Mouse (Mus musculus) activated CD4-positive, CD25-positive, alpha-beta regulatory T cell, adult 4 months (primary cell): ENCODE measurements around the gene 2010111I01Rik. TPM values are rescaled to one million over a fixed set of nuclear protein-coding genes. Genes with fewer than 3 reads are reported as not detected.

Experiments used
- ATAC-seq: one replicate; pipeline ENCODE4 v1.8.0; 2017
- polyA plus RNA-seq, 2 experiments: library from polyadenylated mRNA; unstranded; fragments of 100-300 nt; shearing (Covaris generic); gene quantifications; one replicate each; pipeline ENCODE4 v1.2.1; 2017

The 2010111I01Rik gene
- polyA plus RNA-seq, 2 experiments from 2014 or later = 210 to 226 TPM

DNA sequence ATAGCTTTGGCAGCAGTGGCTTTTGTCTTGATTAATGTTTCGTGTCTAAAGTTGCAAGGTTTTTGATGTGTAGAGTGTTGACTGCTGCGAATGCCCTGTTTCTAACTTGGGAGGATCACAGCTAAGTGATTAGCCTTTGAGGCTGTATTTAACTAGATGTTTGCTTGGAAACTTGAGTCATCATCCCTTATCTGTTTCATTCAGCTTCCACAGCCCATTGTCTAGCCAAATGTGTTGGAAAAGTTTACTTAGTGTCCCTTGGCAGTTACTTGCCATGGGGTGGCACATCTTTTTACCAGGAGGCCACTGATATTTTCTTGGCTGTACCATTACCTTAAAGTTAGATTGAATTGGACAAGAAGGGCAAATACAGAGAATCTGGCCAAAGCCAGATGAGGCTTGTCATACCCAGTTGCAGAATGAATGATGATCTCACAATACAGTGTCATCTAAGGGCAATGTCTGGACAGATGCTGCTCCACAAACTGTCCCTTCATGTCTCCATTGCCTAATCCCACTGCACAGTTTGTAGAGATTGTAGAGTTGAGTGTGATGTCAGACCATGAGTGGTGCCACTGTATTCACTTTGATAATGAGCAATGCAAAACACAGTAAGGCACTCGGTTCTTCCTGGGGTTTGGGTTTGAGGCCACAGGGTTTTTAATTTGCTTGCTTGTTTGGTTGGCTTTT, 152.9 kb downstream of the 2010111I01Rik start:
- ATAC-seq = no peak

DNA sequence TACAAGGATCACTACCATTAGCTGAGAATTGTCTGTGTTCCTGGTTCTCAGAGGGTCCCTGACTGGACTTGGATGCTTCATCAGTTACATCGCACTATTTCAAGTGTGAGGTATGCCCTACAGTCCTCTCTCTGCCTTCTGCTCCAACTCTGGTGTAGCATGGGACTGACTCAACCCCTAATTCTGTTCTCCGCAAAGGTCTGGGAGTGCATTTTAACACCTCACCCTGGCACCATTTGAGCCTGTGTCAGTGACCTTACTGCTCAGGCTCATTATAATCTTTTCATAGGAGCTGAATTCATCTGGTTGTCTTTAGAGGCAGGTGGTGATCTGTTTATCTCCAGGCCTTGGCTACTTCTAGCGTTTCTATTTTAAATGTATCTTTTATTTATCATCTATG, 154.0 kb downstream of the 2010111I01Rik start:
- ATAC-seq = no peak

DNA sequence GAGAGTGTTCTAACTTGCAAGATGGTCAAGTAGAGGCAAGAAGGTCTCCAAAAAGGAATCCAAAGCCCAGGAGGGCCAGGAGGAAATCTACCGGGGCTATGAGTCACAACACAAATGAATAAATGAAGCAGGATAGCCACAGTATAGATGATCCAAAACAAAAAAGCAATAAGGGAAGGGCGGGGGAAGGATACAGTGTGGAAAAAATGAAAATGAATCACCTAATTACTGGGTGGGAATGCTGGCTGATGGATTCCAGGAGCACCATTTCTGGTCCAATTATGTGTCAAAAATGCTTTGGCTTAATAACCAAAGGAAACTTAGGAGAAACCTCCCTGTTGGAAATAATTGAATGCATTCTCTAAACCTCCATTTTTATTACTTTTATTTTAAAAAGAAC, 155.6 kb downstream of the 2010111I01Rik start:
- no peak for ATAC-seq

DNA sequence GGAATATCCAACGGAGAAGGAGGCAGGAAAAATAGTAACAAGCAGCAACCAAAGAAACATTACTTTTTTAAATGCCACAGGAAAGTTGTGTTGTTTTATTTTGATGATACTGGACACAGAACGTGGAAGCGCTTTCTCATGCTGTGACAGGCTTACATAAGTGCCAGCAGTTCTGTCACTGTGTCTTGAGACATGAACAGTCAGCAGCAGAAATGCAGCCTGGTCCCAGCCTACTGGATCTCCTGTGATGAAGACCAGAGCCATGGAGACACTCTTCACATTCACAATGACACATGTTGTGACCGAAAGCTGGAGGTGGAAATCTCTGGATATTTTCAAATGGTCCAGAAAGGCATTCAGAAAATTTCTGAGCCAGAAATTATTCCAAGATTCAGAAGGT, 157.1 kb downstream of the 2010111I01Rik start:
- no peak for ATAC-seq

DNA sequence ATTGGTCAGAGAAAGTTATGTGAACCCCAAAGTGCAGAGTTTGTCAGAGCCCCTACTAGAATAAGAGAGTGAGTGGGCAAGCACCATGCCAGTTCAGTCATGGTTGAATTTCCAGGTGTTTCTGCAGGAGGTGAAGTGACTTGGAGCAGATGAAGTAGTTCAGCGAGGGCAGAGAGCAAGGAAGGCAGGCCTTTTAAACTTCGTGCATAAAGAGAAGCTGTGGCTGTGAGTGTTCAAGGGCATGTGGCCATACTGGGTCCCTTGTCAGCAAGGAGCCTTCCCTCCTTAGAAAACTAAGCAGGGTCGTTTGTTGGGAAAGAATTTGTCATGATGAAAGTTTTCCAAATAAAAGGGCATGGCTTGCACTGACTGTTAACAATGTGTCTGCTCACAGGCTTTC, 161.5 kb downstream of the 2010111I01Rik start:
- no peak for ATAC-seq

DNA sequence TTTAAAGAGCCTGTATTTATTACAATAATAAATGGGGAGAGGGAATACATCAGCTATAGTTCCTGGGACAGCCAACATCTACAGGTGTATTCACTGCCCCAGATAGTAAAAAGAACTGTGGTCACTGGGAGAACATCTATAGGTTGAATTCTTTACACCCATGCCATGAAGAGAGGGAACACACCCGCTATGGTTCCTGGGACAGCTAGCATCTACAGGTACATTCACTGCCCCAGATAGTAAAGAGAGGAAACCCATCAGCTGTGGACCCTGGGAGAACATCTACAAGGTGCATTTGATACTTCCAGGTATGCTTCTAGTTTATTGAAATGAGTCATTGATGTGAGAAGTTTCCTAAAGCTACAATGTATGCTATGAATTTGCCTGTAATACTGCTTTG, 162.8 kb downstream of the 2010111I01Rik start:
- no peak for ATAC-seq

DNA sequence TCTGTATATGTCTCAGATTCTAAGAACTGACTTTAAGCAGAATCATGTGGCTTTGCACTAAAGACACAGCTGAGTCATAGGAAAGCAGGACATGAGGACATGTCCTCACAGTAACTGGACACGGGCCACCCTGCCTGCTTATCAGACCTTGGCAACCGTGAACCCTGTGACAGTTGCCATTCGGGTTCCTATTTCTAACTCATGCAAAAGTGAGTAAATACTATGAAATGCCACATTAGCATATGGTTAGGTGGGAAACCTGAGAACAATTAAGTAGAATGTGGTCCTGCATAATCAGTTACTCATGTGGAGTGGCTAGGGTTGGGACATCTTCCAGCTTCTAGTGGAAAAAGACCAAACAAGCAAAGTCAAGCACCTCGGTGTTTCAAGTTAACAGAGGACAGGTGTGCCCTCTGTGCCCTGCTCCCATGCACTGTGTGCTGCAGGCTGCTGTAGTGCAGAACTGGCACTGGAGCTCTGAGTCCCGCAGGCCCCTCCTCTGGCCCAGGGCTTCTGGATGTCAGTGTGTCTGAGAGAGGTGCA, 170.3 kb downstream of the 2010111I01Rik start:
- ATAC-seq = no peak

DNA sequence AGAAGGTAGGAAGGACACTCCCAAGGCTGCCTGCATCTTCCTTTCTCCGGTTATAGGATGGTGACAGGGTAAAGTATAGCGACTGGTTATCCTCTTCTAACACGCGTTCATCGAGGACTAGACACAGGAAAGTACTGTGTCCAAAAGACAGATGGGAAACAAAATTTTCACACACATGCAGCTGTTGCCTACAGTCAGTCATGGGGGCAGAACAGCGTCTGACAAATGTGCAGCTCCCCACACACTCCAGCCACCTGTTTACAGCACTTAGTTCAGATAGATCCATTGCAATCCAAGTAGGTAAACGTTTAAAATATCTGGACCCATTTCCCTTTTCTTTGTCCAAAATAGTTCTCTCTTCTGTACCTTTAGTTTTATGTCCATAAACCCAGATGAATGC, 171.3 kb downstream of the 2010111I01Rik start:
- ATAC-seq = no peak

DNA sequence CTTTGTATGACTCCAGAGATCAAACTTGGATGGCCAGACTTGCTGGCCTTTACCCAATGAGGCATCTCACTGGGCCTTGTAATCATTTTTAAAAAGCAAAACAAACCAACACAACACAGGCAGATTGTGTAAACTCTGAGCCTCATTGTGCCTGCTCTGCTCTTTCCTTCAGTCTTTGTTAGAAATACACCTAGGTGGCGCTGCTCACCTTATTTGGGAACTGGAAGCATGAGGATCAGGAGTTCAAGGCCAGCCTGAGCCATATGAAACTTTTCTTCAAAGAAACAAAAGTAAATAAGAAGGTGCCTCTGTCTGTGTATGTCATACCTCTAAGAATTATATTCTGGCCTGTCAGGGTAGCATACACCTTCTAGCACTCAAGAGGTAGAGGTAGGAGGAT, 172.1 kb downstream of the 2010111I01Rik start:
- no peak for ATAC-seq

DNA sequence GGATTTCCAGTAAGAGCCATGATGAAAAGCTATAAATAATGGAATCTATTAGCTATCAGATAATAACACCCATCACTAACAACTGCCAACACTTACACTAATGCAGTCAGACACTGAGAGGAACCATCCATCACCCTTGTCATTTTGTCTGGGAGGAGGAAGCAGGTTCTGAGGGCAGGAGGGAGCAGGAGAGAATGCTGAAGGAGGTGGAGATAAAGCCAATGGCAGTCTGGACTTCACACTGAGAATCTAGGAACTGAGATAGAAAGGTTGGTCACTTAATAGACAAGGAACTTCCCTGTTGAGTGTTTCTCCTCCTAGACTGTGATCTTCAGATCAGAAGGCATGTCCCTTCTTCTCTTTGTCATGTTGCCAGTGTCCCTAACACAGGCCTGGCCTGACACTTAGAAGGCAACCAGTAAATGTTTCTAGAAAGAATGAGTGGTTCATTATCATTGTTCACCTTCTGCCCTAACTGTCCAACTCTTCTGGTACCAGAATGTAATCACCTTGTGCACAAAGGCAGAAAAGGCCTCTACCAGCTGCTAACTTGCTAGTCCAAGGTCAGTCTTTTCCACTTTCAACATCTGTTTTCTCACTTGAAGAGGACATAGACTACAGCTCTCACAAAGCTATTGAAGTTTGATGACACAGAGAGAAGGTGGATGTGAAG, 173.8 kb downstream of the 2010111I01Rik start:
- ATAC-seq = no peak

DNA sequence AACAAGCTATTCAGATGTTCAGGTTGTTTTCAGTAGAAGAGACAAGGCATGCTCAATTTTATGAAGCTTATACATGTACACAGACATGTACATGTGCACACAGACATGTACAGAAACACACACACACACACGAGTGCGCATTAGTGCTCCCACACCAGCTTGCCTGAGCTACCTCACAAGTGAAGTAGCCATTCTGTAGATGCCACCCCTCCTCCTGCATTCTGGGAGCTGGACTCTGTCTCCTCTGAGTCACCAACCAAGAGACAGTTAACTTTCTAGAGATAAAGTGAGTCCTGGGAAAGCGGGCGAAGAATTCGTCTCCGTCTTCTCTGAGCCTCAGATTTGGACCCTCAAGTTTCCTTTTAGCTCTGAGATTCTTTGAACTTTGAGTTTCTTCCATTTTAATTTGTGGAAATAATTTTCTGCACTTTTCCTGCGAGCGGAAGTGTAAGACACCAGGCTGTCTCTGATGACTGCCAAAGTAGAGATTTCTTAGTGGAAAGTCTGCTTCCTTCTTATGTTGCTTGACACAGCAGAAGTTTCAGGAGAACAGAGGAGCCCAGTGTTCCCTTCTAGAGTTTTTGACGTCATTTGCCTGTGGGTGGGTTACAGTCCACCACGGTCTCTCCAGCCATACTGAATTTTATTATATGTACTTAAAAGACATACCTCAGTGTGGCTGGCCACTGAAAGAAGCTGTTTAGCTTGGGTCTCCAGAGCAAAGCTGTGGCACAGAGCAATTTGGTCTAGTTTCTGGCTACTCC, 175.0 kb downstream of the 2010111I01Rik start:
- ATAC-seq = no peak

DNA sequence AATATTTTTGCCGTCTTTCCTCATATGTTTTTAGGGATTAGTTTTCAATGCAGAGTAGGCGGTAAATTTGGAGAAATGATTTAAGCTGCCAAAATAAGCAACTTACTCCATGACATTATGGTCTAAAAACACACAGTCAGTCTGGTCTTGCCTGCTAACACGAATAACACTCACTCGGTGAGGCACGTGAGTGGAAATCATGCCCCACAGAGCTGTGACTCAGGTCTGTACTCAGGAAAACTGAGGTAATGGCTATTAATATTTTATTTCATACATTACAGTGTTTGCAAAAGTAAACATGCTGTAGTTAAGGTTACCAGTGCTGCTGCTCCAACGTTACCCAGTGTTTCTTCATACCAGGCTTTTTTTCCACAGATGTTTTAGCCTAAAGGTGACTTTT, 176.1 kb downstream of the 2010111I01Rik start:
- ATAC-seq = peak; percentile 29

DNA sequence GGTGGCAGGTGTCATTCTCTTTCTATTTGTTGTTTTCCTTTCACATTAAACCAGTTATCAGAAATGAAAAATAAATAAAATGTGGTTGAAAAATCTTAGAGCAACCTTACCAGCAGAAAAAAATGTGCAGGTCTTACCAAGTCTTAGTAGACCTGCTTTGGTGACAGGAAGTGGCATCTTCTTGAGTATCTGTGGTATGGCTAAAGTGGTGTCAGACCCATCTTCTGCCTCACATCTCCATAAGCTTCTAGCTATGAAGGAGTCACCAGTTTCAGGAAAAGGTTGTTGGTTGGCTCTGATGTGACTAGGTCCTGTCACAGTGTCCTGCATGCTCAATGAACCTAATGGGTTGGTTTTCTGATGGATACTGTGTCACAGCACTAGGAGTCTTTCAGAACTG, 176.6 kb downstream of the 2010111I01Rik start:
- ATAC-seq = peak; percentile 82

DNA sequence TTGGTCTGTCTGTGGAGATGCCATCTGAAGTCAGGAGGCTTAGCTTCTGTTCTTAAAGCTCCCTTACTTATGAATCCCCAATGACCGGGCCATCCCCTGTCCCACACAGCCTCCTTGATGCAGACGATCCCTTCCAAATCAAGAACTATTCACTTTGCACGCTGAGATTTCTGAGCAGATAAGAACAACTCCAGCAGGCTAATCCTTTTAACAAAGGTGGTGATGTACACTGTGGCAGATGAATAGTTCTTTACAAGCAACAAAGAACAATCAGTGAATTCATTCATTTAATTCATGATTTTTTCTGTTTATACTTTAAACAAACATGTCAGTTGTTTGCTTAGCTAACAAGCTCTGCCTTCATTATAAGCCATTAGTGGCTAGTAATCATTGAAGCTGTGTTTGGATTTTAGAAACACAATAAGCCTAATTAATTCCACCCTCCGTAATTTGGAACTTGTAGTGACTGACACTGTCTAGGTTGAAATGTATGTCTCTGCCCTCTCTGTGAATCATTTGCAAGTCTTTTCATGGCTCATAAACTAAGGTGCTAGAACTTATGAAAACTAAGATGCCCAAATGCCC, 182.0 kb downstream of the 2010111I01Rik start:
- ATAC-seq = no peak

DNA sequence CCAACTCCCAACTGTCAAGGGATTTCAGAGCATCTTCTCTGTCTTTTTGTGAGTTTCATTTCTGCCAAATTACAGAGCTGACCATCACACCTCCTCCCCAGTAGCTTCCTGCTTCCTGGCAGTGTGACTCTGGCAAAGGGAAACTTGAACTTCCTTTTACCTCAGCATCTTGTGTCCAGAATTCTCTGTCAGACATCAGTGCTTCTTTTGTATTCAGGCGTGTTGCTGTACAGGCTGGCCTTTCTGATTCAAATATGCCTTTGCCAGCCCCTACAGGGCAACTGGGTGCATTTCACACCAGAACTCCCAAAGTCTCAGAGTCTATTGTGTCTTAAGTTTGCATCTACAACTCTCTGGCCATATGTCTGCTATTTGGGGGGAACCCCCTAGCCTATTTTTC, 183.5 kb downstream of the 2010111I01Rik start:
- ATAC-seq = no peak

DNA sequence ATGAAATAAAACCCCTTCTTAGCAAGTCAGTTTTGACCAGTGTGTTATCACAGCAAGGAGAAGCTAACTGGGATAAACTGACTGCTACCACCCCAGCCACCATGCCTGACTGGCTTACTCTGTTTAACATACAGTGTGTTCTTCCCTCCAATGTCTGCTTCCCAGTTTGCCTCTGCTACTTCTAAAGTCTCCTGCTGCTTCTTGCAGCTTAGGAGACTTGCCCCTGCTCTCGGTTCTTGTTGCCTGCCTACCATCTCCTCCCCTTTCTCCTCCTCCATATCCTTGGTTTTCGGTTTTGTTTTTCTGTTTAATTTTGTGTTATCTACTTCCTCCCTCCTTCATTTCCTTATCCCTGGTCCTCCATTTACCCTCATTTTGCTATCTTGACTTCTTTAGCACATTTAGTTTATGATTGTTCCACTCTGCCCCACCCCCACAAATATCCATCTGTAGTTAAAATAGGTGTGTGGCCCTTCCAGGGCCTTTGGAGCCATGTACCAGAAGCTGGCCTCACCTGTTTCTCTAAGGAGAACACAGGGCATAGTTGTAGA, 185.9 kb downstream of the 2010111I01Rik start:
- no peak for ATAC-seq

DNA sequence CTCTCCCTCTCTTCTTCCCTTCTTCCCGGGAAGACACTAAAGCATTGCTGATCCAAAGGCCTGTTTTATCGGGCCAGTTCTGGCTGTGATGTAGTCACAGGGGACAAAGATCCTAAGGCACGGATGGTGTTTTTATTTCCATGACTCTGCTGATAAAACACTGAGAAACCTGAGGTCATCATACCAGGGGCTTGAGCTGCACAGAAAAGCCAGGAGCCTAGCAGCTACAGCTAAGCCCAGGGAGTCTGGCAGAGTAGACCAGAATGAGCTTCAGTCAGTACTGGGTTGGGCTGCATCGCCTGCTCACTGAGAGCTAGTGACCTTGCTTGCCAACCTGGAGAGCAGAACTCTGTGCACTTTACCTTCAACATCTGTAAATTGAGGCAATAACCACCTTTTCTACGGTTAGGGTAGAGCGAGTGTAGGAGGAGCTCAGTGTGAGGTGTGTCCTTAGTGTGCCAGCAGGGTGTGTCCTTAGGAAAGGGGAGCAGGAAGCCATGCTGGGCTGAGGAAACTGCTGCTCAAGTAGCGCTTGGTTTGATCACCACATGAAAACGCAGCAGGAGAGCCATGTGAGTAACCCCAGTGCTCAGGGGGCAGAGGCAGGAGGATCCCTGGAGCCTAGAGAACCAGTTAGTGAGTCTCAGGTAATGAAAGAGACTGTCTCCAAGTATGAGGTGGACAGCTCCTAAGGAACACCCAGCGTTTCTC, 186.5 kb downstream of the 2010111I01Rik start:
- no peak for ATAC-seq

DNA sequence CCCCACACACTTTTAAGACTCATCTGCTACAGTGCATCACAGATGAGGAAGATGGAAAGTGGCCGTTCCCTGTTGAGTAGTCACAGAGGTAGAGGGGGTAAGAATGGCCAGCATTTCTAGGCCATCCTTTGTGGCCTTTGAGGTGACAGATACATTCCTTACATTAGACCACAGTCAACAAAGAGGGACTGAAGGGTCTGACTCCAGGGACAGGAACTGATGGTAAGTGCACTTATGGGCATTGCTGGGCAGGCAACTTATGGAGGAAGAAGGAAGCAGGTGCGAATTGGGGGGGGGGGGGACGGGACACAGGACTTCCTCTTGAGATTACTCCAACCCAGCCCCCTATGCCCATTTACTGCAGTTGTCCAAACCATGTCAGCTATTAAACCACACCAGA, 187.8 kb downstream of the 2010111I01Rik start:
- no peak for ATAC-seq

DNA sequence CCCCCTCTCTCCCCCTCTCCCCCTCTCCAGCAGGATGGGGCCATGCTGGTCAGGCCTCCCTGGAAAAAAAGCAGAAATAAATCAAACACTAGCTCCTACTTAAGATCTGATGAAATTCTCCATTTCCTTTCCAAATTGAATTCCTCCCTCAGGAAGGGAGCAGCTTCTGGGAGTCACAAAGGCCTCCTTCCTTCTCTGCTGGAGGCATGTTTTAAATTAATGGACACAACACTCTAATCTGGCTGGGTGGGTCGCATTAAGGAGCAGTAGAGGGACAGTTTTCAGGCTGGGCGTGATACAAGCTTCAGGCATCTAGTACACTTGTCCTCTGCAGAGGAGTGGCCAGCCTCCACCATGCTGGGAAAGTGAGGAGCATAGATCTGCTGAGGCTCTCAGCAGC, 188.7 kb downstream of the 2010111I01Rik start:
- no peak for ATAC-seq

DNA sequence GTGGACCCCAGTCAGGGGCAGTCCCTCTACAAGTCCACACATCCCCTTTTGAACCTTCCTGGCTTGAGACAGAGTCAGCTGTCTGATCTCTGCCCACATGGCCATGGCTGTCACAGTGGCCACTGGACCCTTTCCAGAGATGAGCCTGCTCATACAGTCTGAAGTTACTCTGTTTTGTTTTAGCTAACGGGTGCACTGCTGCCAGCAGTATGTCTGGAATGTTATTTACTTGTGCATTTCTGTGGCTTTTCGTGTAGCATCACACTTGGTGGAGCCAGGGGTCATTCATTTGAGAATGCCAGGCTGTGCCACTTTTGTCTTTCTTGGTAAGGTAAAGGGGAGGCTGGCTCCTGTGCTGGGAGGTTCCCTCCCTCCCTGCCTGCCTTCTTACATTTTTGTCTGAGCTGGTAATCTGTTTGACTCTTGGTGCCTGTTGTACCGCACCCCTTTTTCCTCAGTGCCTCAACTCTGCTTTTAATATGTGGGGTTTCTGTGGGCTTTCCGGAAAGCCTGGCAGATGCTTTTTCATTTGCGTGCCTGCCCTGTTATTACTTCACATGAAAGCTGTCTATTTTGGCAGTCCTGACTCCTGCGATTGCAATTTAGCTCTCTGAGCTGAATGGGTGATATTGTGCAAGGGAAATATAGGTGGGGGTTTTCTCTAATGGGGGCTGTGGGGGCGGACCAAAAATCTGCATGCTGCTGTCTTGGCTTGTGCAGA, 190.3 kb downstream of the 2010111I01Rik start:
- ATAC-seq = no peak

DNA sequence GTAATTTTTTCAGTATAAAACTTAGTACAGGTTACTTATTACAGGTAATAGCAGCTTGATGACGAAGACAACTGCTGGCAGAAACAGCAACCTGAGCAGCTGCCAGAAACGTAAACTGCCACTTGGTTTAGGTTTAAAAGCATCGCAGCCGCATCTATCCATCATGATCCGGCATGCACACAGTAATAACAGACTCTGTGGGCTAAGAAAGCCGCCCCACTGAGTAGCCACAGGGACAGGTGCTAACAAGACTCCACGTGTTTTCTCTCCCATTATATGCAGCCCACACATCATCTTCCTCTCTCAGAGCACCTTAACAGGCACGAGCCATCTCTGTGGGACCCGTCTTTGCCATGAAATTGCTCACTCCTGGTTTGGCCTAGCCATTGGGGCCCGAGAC, 191.6 kb downstream of the 2010111I01Rik start:
- no peak for ATAC-seq
